In the genomic region with DNA sequence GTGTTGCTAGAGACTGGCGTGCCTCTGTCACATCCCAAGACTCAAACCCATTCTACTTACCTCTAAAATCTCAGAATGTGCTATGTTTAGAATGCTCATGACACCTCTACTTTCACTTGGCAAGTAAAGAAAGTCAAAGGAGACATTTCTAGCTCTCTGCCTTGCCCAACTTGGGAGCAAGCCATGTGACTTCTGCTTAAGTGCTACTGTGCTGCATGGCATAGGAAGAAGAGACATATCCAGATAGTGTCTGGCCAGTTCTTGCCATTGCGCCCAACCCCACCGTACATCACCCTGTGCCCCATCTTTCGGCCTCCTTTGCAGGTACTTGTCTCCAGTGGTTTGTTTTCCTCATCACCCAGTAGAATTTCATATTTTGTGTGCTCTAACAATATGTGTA, we compare ENCODE assay signal across 24 mouse cellular contexts.
"Had no signal": no experiment of that assay in that cellular context is flagged by ENCODE, and none has a peak within 500 bp of the region (broad histone marks: within the 10 kb centered on the region; RNA-seq: fewer than 3 reads in every experiment).

No protein-coding gene starts in this region.

- H3K4me3 ChIP-seq: gastrocnemius, adult 2 months; heart, embryonic 10.5 days; heart, embryonic 12.5 days; hindbrain, embryonic 13.5 days; hindbrain, embryonic 15.5 days; kidney, embryonic 15.5 days; limb, embryonic 13.5 days; limb, embryonic 15.5 days; liver, embryonic 12.5 days had no signal

- H3K36me3 ChIP-seq: heart, embryonic 10.5 days; heart, embryonic 12.5 days; hindbrain, embryonic 13.5 days; hindbrain, embryonic 15.5 days; kidney, embryonic 15.5 days; limb, embryonic 13.5 days; limb, embryonic 15.5 days; liver, embryonic 12.5 days had no signal

- ATAC-seq: hindbrain, postnatal 0 days; intestine, embryonic 16.5 days; liver, embryonic 12.5 days had no signal

- H3K27ac ChIP-seq: gastrocnemius, adult 2 months; heart, embryonic 10.5 days; hindbrain, embryonic 13.5 days; hindbrain, embryonic 15.5 days; hindbrain, postnatal 0 days; kidney, embryonic 15.5 days; limb, embryonic 13.5 days; limb, embryonic 15.5 days; liver, embryonic 12.5 days had no signal

- DNase-seq: gastrocnemius, adult 2 months; gastrocnemius, postnatal 10 days; gastrocnemius, postnatal 25 days; heart, adult 18-20 months; heart, postnatal 14 days; heart, postnatal 36 days; kidney, adult 11 months; kidney, adult 2 months; kidney, adult 9 months; kidney, postnatal 14 days; kidney, postnatal 36 days; layer of hippocampus, adult 9-11 months; layer of hippocampus, postnatal 36 days; left cerebral cortex, postnatal 4 days had no signal

- H3K9ac ChIP-seq: heart, embryonic 12.5 days; hindbrain, embryonic 13.5 days; hindbrain, embryonic 15.5 days; kidney, embryonic 15.5 days; limb, embryonic 13.5 days; limb, embryonic 15.5 days; liver, embryonic 12.5 days had no signal

- H3K4me1 ChIP-seq: heart, embryonic 10.5 days; heart, embryonic 12.5 days; kidney, embryonic 15.5 days; limb, embryonic 15.5 days; liver, embryonic 12.5 days had no signal

- H3K4me2 ChIP-seq: heart, embryonic 12.5 days; hindbrain, embryonic 13.5 days; hindbrain, embryonic 15.5 days; kidney, embryonic 15.5 days; limb, embryonic 13.5 days; limb, embryonic 15.5 days; liver, embryonic 12.5 days had no signal

- H3K27me3 ChIP-seq: heart, embryonic 12.5 days; hindbrain, embryonic 13.5 days; hindbrain, embryonic 15.5 days; kidney, embryonic 15.5 days; limb, embryonic 13.5 days; limb, embryonic 15.5 days; liver, embryonic 12.5 days had no signal

- H3K9me3 ChIP-seq: heart, embryonic 10.5 days; heart, embryonic 12.5 days; hindbrain, embryonic 13.5 days; hindbrain, embryonic 15.5 days; kidney, embryonic 15.5 days; limb, embryonic 13.5 days; limb, embryonic 15.5 days; liver, embryonic 12.5 days had no signal
